Mouse (Mus musculus) stomach, embryonic 16.5 days (tissue): ENCODE measurements around the gene Tbl2. TPM values are rescaled to one million over a fixed set of nuclear protein-coding genes. Genes with fewer than 3 reads are reported as not detected.

ENCODE experiments used
- ATAC-seq: fragments of 200-750 bp; cut with Nextera tagmentation; 2 replicates; pipeline ENCODE4 v1.8.0; 2017; ENCODE audit warnings: moderate number of reproducible peaks, moderate TSS enrichment; ENCODE audit not compliant: insufficient read depth, low FRiP score
- H3K27ac ChIP-seq: fragments of 300-500 bp; sonication (generic); 2 replicates; pipeline ENCODE4 v1.5.1; 2014; ENCODE audit warnings: low read length
- H3K27me3 ChIP-seq: fragments of 300-500 bp; sonication (generic); 2 replicates; pipeline ENCODE4 v1.6.1; 2014; ENCODE audit warnings: low read length, control low read depth, mixed read lengths; ENCODE audit not compliant: control insufficient read depth, insufficient read depth
- H3K36me3 ChIP-seq: fragments of 300-500 bp; sonication (generic); 2 replicates; pipeline ENCODE4 v1.6.1; 2014; ENCODE audit warnings: low read length; ENCODE audit not compliant: control insufficient read depth, insufficient read depth
- H3K4me1 ChIP-seq: fragments of 300-500 bp; sonication (generic); 2 replicates; pipeline ENCODE4 v1.6.1; 2014; ENCODE audit warnings: low read length, control low read depth, mixed read lengths; ENCODE audit not compliant: control insufficient read depth, insufficient read depth
- H3K4me2 ChIP-seq: fragments of 300-500 bp; sonication (generic); 2 replicates; pipeline ENCODE4 v1.6.1; 2014; ENCODE audit warnings: low read depth, low read length, mixed read lengths
- H3K4me3 ChIP-seq: fragments of 300-500 bp; sonication (generic); replicated peaks from 2 replicates; pipeline ENCODE4 v1.5.1; 2014; ENCODE audit warnings: mild to moderate bottlenecking, low read length
- H3K9ac ChIP-seq: fragments of 300-500 bp; sonication (generic); 2 replicates; pipeline ENCODE4 v1.6.1; 2014; ENCODE audit warnings: low read length
- H3K9me3 ChIP-seq: fragments of 300-500 bp; sonication (generic); replicated peaks from 2 replicates; pipeline ENCODE4 v1.6.1; 2016; ENCODE audit warnings: low read length, control low read depth; ENCODE audit not compliant: control insufficient read depth
- WGBS: fragments of 180-500 bp; shearing (Covaris S2); extraction: QIAGEN DNeasy Blood & Tissue Kit; methylation state at CpG from one replicate; pipeline ENCODE4 v1.1.7; 2014; 5-methylcytosine and 5-hydroxymethylcytosine counted together
- polyA plus RNA-seq: library from polyadenylated mRNA; unstranded; fragments of >200 nt; fragmentation: Nextera tagmentation; extraction: Ambion mirVana; gene quantifications from 2 replicates; pipeline ENCODE4 v1.2.1, GENCODE M21; 2015

The Tbl2 gene
- polyA plus RNA-seq: 23.9 and 26.4 TPM in 2 replicates

GRCm38 (mm10) chr5:135149053-135149819 lies at the start of gene Tbl2:
Gene Tbl2 (plus strand): TSS chr5:135149657.
- H3K9me3 ChIP-seq: no peaks in the 10 kb centered on the region
- H3K27me3 ChIP-seq: no peaks in the 10 kb centered on the region
- peak; percentile 99 for ATAC-seq
- peak within 1 kb of the TSS; percentile 85 for H3K4me2 ChIP-seq
- H3K9ac ChIP-seq: peak within 1 kb of the TSS; percentile 83
- H3K27ac ChIP-seq: peak within 1 kb of the TSS; percentile 96
- H3K36me3 ChIP-seq: no peaks in the 10 kb centered on the region
- H3K4me3 ChIP-seq: peak within 1 kb of the TSS; percentile 72
- peaks cover 7% of the 10 kb centered on the region for H3K4me1 ChIP-seq
- WGBS: 1% methylated on average over 59 of the region's 63 CpGs

- Histone ChIP-seq H3K4me3 (no peak overlapping the region), H3K27ac (no peak overlapping the region), H3K4me1 (no peaks in the 10 kb centered on the region), H3K36me3 (no peaks in the 10 kb centered on the region), H3K9ac (no peak overlapping the region), H3K27me3 (no peaks in the 10 kb centered on the region), H3K4me2 (no peak overlapping the region), H3K9me3 (no peaks in the 10 kb centered on the region)
- ATAC-seq: no peak
- WGBS: 51% methylated on average over 1 of the region's 1 CpGs
Measured at GRCm38 (mm10) chr5:135100981-135101380, 48.5 kb upstream of the Tbl2 start.

- Histone ChIP-seq H3K4me2 (no peak overlapping the region), H3K36me3 (no peaks in the 10 kb centered on the region), H3K9me3 (no peaks in the 10 kb centered on the region), H3K9ac (no peak overlapping the region), H3K27ac (no peak overlapping the region), H3K27me3 (peaks cover 20% of the 10 kb centered on the region), H3K4me3 (no peak overlapping the region), H3K4me1 (peaks cover 4% of the 10 kb centered on the region; the same call in 1 of the 2 replicates)
- no peak for ATAC-seq
- 62% methylated on average over 11 of the region's 11 CpGs for WGBS
Measured at GRCm38 (mm10) chr5:135103999-135104660, 45.3 kb upstream of the Tbl2 start.

- Histone ChIP-seq H3K4me1 (peaks cover 4% of the 10 kb centered on the region; the same call in 1 of the 2 replicates), H3K9ac (peak overlapping the region; percentile 66), H3K9me3 (no peaks in the 10 kb centered on the region), H3K4me3 (peak overlapping the region; percentile 55), H3K27me3 (peaks cover 22% of the 10 kb centered on the region), H3K27ac (no peak overlapping the region), H3K4me2 (peak overlapping the region; percentile 96), H3K36me3 (no peaks in the 10 kb centered on the region)
- ATAC-seq: peak; percentile 82
- under 1% methylated on average over 48 of the region's 48 CpGs for WGBS
Measured at GRCm38 (mm10) chr5:135106758-135107256, 42.6 kb upstream of the Tbl2 start.

GRCm38 (mm10) chr5:135107521-135108501 lies 41.6 kb upstream of the Tbl2 start:
- ATAC-seq: peak; percentile 65; the same call in 1 of the 2 replicates
- 9% methylated on average over 40 of the region's 40 CpGs for WGBS
- H3K4me1 ChIP-seq: peaks cover 4% of the 10 kb centered on the region; the same call in 1 of the 2 replicates
- H3K27me3 ChIP-seq: peaks cover 22% of the 10 kb centered on the region
- H3K4me2 ChIP-seq: peak overlapping the region; percentile 96
- no peak overlapping the region for H3K27ac ChIP-seq
- H3K9ac ChIP-seq: peak overlapping the region; percentile 66; the same call in 1 of the 2 replicates
- no peaks in the 10 kb centered on the region for H3K36me3 ChIP-seq
- H3K9me3 ChIP-seq: no peaks in the 10 kb centered on the region
- H3K4me3 ChIP-seq: peak overlapping the region; percentile 55

- no peak overlapping the region for H3K4me2 ChIP-seq
- H3K36me3 ChIP-seq: no peaks in the 10 kb centered on the region
- H3K4me3 ChIP-seq: no peak overlapping the region
- no peak overlapping the region for H3K9ac ChIP-seq
- peaks cover 4% of the 10 kb centered on the region; the same call in 1 of the 2 replicates for H3K4me1 ChIP-seq
- ATAC-seq: no peak
- no peak overlapping the region for H3K27ac ChIP-seq
- WGBS: 64% methylated on average over 6 of the region's 6 CpGs
- H3K9me3 ChIP-seq: no peaks in the 10 kb centered on the region
- peaks cover 22% of the 10 kb centered on the region for H3K27me3 ChIP-seq
Measured at GRCm38 (mm10) chr5:135109017-135109416, 40.4 kb upstream of the Tbl2 start.

GRCm38 (mm10) chr5:135109426-135109825 lies 40.0 kb upstream of the Tbl2 start:
- H3K9ac ChIP-seq: no peak overlapping the region
- no peak overlapping the region for H3K27ac ChIP-seq
- H3K4me3 ChIP-seq: no peak overlapping the region
- no peaks in the 10 kb centered on the region for H3K36me3 ChIP-seq
- ATAC-seq: no peak
- H3K4me2 ChIP-seq: no peak overlapping the region
- H3K4me1 ChIP-seq: peaks cover 4% of the 10 kb centered on the region; the same call in 1 of the 2 replicates
- 80% methylated on average over 3 of the region's 3 CpGs for WGBS
- peaks cover 22% of the 10 kb centered on the region for H3K27me3 ChIP-seq
- H3K9me3 ChIP-seq: no peaks in the 10 kb centered on the region

- ATAC-seq: no peak
- H3K9ac ChIP-seq: no peak overlapping the region
- 72% methylated on average over 6 of the region's 6 CpGs for WGBS
Measured at GRCm38 (mm10) chr5:135109976-135110375, 39.5 kb upstream of the Tbl2 start.

More at GRCm38 (mm10) chr5:135109976-135110375, 39.5 kb upstream of the Tbl2 start:
- Histone ChIP-seq H3K27ac (no peak overlapping the region), H3K4me3 (no peak overlapping the region), H3K9me3 (no peaks in the 10 kb centered on the region), H3K36me3 (no peaks in the 10 kb centered on the region), H3K27me3 (peaks cover 22% of the 10 kb centered on the region), H3K4me2 (no peak overlapping the region), H3K4me1 (peaks cover 4% of the 10 kb centered on the region; the same call in 1 of the 2 replicates)
